Mouse (Mus musculus): ENCODE measurements around the gene Eral1. TPM values are rescaled to one million over a fixed set of nuclear protein-coding genes. Genes with fewer than 3 reads are reported as not detected.

Eral1 gene
- polyA plus RNA-seq, 1 experiment from 2014 or later, result 25.0 TPM

- Histone ChIP-seq H3K9me3 (replicated peaks; ENCODE audit: low read length) (no peaks in the 10 kb centered on the region), H3K27ac (peak overlapping the region; percentile 38; the same call in 1 of the 2 replicates), H3K9ac (ENCODE audit: low read depth, low read length) (peak overlapping the region; percentile 64), H3K4me1 (replicated peaks; ENCODE audit: insufficient read depth, low read length) (peaks cover 7% of the 10 kb centered on the region; the same call in 1 of the 2 replicates), H3K4me2 (ENCODE audit: low read length) (peak overlapping the region; percentile 92), H3K4me3 (replicated peaks; ENCODE audit: low read depth, low read length) (peak overlapping the region; percentile 77), H3K36me3 (ENCODE audit: insufficient read depth, low read length) (no peaks in the 10 kb centered on the region), H3K27me3 (ENCODE audit: insufficient read depth, low read length) (no peaks in the 10 kb centered on the region)
- DNase-seq (ENCODE audit: low spot score), result no peak
- 14% methylated on average over 5 of the region's 5 CpGs for WGBS
- no peak for TF ChIP-seq CTCF (IDR thresholded peaks at IDR 0.05; ENCODE audit: low read depth)
- no peak for ATAC-seq (replicated peaks; ENCODE audit: low FRiP score, low read depth)
These were observed 14.9 kb upstream of the Eral1 start for GRCm38 (mm10) chr11:78095144-78095516.

GRCm38 (mm10) chr11:78094504-78095143 lies 14.4 kb upstream of the Eral1 start, which contains the start of gene Fam222b:
Fam222b (plus strand) TSS chr11:78094660.
- under 1% methylated on average over 38 of the region's 38 CpGs for WGBS
- H3K4me3 ChIP-seq (replicated peaks; ENCODE audit: low read depth, low read length), result peak within 1 kb of the TSS; percentile 77
- no peaks in the 10 kb centered on the region for H3K9me3 ChIP-seq (replicated peaks; ENCODE audit: low read length)
- peaks cover 7% of the 10 kb centered on the region; the same call in 1 of the 2 replicates for H3K4me1 ChIP-seq (replicated peaks; ENCODE audit: insufficient read depth, low read length)
- peak within 1 kb of the TSS; percentile 38 for H3K27ac ChIP-seq
- peak within 1 kb of the TSS; percentile 64 for H3K9ac ChIP-seq (ENCODE audit: low read depth, low read length)
- TF ChIP-seq CTCF (IDR thresholded peaks at IDR 0.05; ENCODE audit: low read depth), result no peak
- no peaks in the 10 kb centered on the region for H3K36me3 ChIP-seq (ENCODE audit: insufficient read depth, low read length)
- ATAC-seq (replicated peaks; ENCODE audit: low FRiP score, low read depth) (peak; percentile 87), DNase-seq (ENCODE audit: low spot score) (peak; percentile 98)
- no peaks in the 10 kb centered on the region for H3K27me3 ChIP-seq (ENCODE audit: insufficient read depth, low read length)
- H3K4me2 ChIP-seq (ENCODE audit: low read length), result peak within 1 kb of the TSS; percentile 92

GRCm38 (mm10) chr11:78094137-78094503 lies 13.9 kb upstream of the Eral1 start:
- no peak for TF ChIP-seq CTCF (IDR thresholded peaks at IDR 0.05; ENCODE audit: low read depth)
- no peaks in the 10 kb centered on the region for H3K27me3 ChIP-seq (ENCODE audit: insufficient read depth, low read length)
- peak overlapping the region; percentile 92 for H3K4me2 ChIP-seq (ENCODE audit: low read length)
- peak overlapping the region; percentile 38; the same call in 1 of the 2 replicates for H3K27ac ChIP-seq
- no peaks in the 10 kb centered on the region for H3K9me3 ChIP-seq (replicated peaks; ENCODE audit: low read length)
- H3K4me3 ChIP-seq (replicated peaks; ENCODE audit: low read depth, low read length), result peak overlapping the region; percentile 77
- ATAC-seq (replicated peaks; ENCODE audit: low FRiP score, low read depth) (no peak), DNase-seq (ENCODE audit: low spot score) (no peak)
- WGBS, result 51% methylated on average over 11 of the region's 11 CpGs
- H3K4me1 ChIP-seq (replicated peaks; ENCODE audit: insufficient read depth, low read length), result peaks cover 7% of the 10 kb centered on the region; the same call in 1 of the 2 replicates
- H3K36me3 ChIP-seq (ENCODE audit: insufficient read depth, low read length), result no peaks in the 10 kb centered on the region
- H3K9ac ChIP-seq (ENCODE audit: low read depth, low read length), result peak overlapping the region; percentile 64

- Histone ChIP-seq H3K9me3 (replicated peaks; ENCODE audit: low read length) (no peaks in the 10 kb centered on the region), H3K9ac (ENCODE audit: low read depth, low read length) (no peak overlapping the region), H3K4me3 (replicated peaks; ENCODE audit: low read depth, low read length) (no peak overlapping the region), H3K4me1 (replicated peaks; ENCODE audit: insufficient read depth, low read length) (no peaks in the 10 kb centered on the region), H3K27ac (no peak overlapping the region), H3K27me3 (ENCODE audit: insufficient read depth, low read length) (no peaks in the 10 kb centered on the region), H3K36me3 (ENCODE audit: insufficient read depth, low read length) (no peaks in the 10 kb centered on the region), H3K4me2 (ENCODE audit: low read length) (no peak overlapping the region)
- 75% methylated on average over 5 of the region's 5 CpGs for WGBS
- DNase-seq (ENCODE audit: low spot score) (no peak), ATAC-seq (replicated peaks; ENCODE audit: low FRiP score, low read depth) (no peak)
- no peak for TF ChIP-seq CTCF (IDR thresholded peaks at IDR 0.05; ENCODE audit: low read depth)
These were observed 7.6 kb upstream of the Eral1 start for GRCm38 (mm10) chr11:78087756-78088281.

DNA sequence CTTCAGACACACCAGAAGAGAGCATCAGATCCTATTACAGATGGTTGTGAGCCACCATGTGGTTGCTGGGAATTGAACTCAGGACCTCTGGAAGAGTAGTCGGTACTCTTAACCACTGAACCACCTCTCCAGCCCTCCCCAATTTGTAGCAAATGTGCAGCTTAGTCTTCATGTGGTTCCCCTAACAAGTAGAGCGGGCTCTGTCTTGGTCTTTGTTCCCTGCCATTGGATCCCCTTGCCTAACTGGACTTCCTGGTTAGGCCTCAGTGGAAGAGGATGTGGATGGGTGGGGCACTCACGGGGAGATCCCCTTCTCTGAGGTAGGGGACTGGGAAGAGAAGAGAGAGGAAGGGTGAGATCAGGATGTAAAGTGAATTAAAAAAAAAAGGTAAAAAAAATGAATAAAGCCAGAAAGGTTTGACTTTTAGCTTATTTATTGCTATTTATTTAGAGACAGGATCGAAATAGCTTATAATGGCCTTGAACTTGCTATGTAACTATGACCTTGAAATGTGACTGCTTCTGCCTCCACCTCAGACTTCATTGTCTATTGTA lies 6.8 kb upstream of the Eral1 start:
- WGBS, result 70% methylated on average over 4 of the region's 4 CpGs
- H3K36me3 ChIP-seq (ENCODE audit: insufficient read depth, low read length), result no peaks in the 10 kb centered on the region
- H3K4me1 ChIP-seq (replicated peaks; ENCODE audit: insufficient read depth, low read length), result no peaks in the 10 kb centered on the region
- H3K4me2 ChIP-seq (ENCODE audit: low read length), result no peak overlapping the region
- H3K9me3 ChIP-seq (replicated peaks; ENCODE audit: low read length), result no peaks in the 10 kb centered on the region
- DNase-seq (ENCODE audit: low spot score) (no peak), ATAC-seq (replicated peaks; ENCODE audit: low FRiP score, low read depth) (no peak)
- TF ChIP-seq CTCF (IDR thresholded peaks at IDR 0.05; ENCODE audit: low read depth), result no peak
- no peak overlapping the region for H3K27ac ChIP-seq
- no peak overlapping the region for H3K4me3 ChIP-seq (replicated peaks; ENCODE audit: low read depth, low read length)
- no peak overlapping the region for H3K9ac ChIP-seq (ENCODE audit: low read depth, low read length)
- no peaks in the 10 kb centered on the region for H3K27me3 ChIP-seq (ENCODE audit: insufficient read depth, low read length)

DNA sequence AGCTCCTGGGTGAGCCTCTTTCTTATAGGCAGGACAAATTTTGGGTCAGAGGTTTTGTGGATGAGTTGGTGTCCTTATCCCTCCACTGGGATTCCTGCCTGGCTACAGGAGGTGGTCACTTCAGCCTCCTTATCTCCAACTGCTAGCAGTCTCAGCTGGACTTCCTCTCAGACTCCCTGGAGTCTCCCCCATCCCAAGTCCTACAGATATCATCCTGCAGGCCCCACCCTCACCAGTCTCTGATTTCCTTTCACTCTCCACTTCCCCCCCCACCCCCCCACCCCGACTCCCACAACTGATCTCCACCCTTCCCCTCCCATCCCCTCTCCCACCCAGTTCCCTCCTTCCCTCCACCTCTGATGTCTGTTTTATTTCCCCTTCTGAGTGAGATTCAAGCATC lies 3.4 kb upstream of the Eral1 start:
- H3K27me3 ChIP-seq (ENCODE audit: insufficient read depth, low read length), result no peaks in the 10 kb centered on the region
- no peaks in the 10 kb centered on the region for H3K36me3 ChIP-seq (ENCODE audit: insufficient read depth, low read length)
- H3K9me3 ChIP-seq (replicated peaks; ENCODE audit: low read length), result no peaks in the 10 kb centered on the region
- DNase-seq (ENCODE audit: low spot score) (no peak), ATAC-seq (replicated peaks; ENCODE audit: low FRiP score, low read depth) (no peak)
- H3K4me3 ChIP-seq (replicated peaks; ENCODE audit: low read depth, low read length), result no peak overlapping the region
- no peak overlapping the region for H3K27ac ChIP-seq
- no peak overlapping the region for H3K4me2 ChIP-seq (ENCODE audit: low read length)
- no peak for TF ChIP-seq CTCF (IDR thresholded peaks at IDR 0.05; ENCODE audit: low read depth)
- WGBS, result 40% methylated on average over 1 of the region's 1 CpGs
- 0 out of 2 replicates have a peak, but pooled peaks cover 3% of the 10 kb centered on the region for H3K4me1 ChIP-seq (replicated peaks; ENCODE audit: insufficient read depth, low read length)
- no peak overlapping the region for H3K9ac ChIP-seq (ENCODE audit: low read depth, low read length)
